In genomic region chr8:127500206-127500605, GRCm38 (mm10) we compare ENCODE assay signal across 9 mouse cellular contexts.
DNase-seq lines count a peak whose midpoint lies in the region; ATAC-seq lines count a peak whose summit lies in the region.
"Had no signal": no experiment of that assay in that cellular context is flagged by ENCODE, and none has a peak within 500 bp of the region (broad histone marks: within the 10 kb centered on the region; RNA-seq: fewer than 3 reads in every experiment).

No protein-coding gene starts in this region.

- 0 out of 2 replicates have a peak, but pooled peaks cover 6% of the 10 kb centered on the region for H3K4me1 ChIP-seq in kidney, embryonic 14.5 days (ENCODE audit: control insufficient read depth, insufficient read depth, low read length)
- H3K4me1 ChIP-seq in intestine, embryonic 14.5 days (replicated peaks; ENCODE audit: control insufficient read depth, insufficient read depth, low read length) = peaks cover 8% of the 10 kb centered on the region; the same call in 1 of the 2 replicates

- no peaks in the 10 kb centered on the region for H3K27me3 ChIP-seq in kidney, embryonic 14.5 days (ENCODE audit: control insufficient read depth, insufficient read depth, low read length)
- H3K27me3 ChIP-seq in intestine, embryonic 14.5 days (replicated peaks; ENCODE audit: control insufficient read depth, insufficient read depth, low read length) = no peaks in the 10 kb centered on the region
- H3K27me3 ChIP-seq: Patski had no signal

- H3K9me3 ChIP-seq in kidney, embryonic 14.5 days (ENCODE audit: control insufficient read depth, low read length) = no peaks in the 10 kb centered on the region
- H3K9me3 ChIP-seq in intestine, embryonic 14.5 days (ENCODE audit: control insufficient read depth, low read length) = no peaks in the 10 kb centered on the region

- H3K36me3 ChIP-seq in kidney, embryonic 14.5 days (ENCODE audit: control insufficient read depth, insufficient read depth, low read length) = no peaks in the 10 kb centered on the region
- no peaks in the 10 kb centered on the region for H3K36me3 ChIP-seq in intestine, embryonic 14.5 days (ENCODE audit: control insufficient read depth, insufficient read depth, low read length)

- H3K4me2 ChIP-seq in kidney, embryonic 14.5 days (replicated peaks; ENCODE audit: low read depth, low read length) = no peak overlapping the region
- peak overlapping the region; percentile 42 for H3K4me2 ChIP-seq in intestine, embryonic 14.5 days (ENCODE audit: low read length)

- peak overlapping the region; percentile 12; the same call in 1 of the 2 replicates for H3K4me3 ChIP-seq in kidney, embryonic 14.5 days (ENCODE audit: low read length)
- H3K4me3 ChIP-seq in intestine, embryonic 14.5 days (ENCODE audit: low read depth, low read length) = peak overlapping the region; percentile 10; the same call in 1 of the 2 replicates

- no peak for ATAC-seq in kidney, embryonic 14.5 days (ENCODE audit: low FRiP score, low TSS enrichment)
- ATAC-seq in common myeloid progenitor, adult 5-6 weeks (replicated peaks; ENCODE audit: low read depth, poor library complexity, severe bottlenecking) = peak; percentile 88
- no peak for ATAC-seq in intestine, embryonic 14.5 days (replicated peaks; ENCODE audit: low FRiP score, low TSS enrichment, low read depth)
- no peak for ATAC-seq in cerebellum, adult (ENCODE audit: insufficient number of reproducible peaks, low FRiP score, low TSS enrichment)
- ATAC-seq: Patski had no signal

- no peak overlapping the region for H3K27ac ChIP-seq in kidney, embryonic 14.5 days (ENCODE audit: low read depth, low read length)
- 0 out of 2 replicates have a peak overlapping the region, but pooled peaks have one; percentile 43 for H3K27ac ChIP-seq in intestine, embryonic 14.5 days (ENCODE audit: low read depth)

- DNase-seq in kidney, adult 8-10 months = no peak
- no peak for DNase-seq in intestine, embryonic 14.5 days (ENCODE audit: low spot score)
- peak; percentile 75 for DNase-seq in naive thymus-derived CD4-positive, alpha-beta T cell, adult 2 months (ENCODE audit: low read depth)
- no peak for DNase-seq in adrenal gland, postnatal 14 days
- DNase-seq in urinary bladder, postnatal 4 days (ENCODE audit: low spot score in 2 of 2) = no peak

- WGBS in kidney, embryonic 14.5 days = 14% methylated on average over 7 of the region's 7 CpGs
- WGBS in intestine, embryonic 14.5 days = 17% methylated on average over 7 of the region's 7 CpGs

- no peak overlapping the region for H3K9ac ChIP-seq in kidney, embryonic 14.5 days (ENCODE audit: low read depth, low read length)
- H3K9ac ChIP-seq in intestine, embryonic 14.5 days (ENCODE audit: low read length) = no peak overlapping the region
